Mouse (Mus musculus) neural tube, embryonic 13.5 days (tissue): ENCODE measurements around the gene Crk. TPM values are rescaled to one million over a fixed set of nuclear protein-coding genes. Genes with fewer than 3 reads are reported as not detected.
"Not testable (repeated sequence)": the region's sequence is repeated elsewhere in the genome, so short reads cannot be mapped to it uniquely, and the experiment has no call there.

ENCODE experiments used
- ATAC-seq: fragments of 200-750 bp; cut with Nextera tagmentation; 2 replicates; pipeline ENCODE4 v1.8.0; 2017; ENCODE audit warnings: low read depth, mild to moderate bottlenecking, moderate TSS enrichment, moderate library complexity
- H3K27ac ChIP-seq: fragments of 300-500 bp; sonication (generic); replicated peaks from 2 replicates; pipeline ENCODE4 v1.5.1; 2015; ENCODE audit warnings: moderate library complexity, mild to moderate bottlenecking, inconsistent platforms
- H3K27me3 ChIP-seq: fragments of 300-500 bp; sonication (generic); 2 replicates; pipeline ENCODE4 v1.6.1; 2015; ENCODE audit warnings: mild to moderate bottlenecking, inconsistent platforms
- H3K36me3 ChIP-seq: fragments of 300-500 bp; sonication (generic); 2 replicates; pipeline ENCODE4 v1.6.1; 2015; ENCODE audit warnings: mild to moderate bottlenecking, inconsistent platforms
- H3K4me1 ChIP-seq: fragments of 300-500 bp; sonication (generic); replicated peaks from 2 replicates; pipeline ENCODE4 v1.6.1; 2015; ENCODE audit warnings: inconsistent platforms
- H3K4me2 ChIP-seq: fragments of 300-500 bp; sonication (generic); 2 replicates; pipeline ENCODE4 v1.6.1; 2015; ENCODE audit warnings: inconsistent platforms, mild to moderate bottlenecking, moderate library complexity
- H3K4me3 ChIP-seq: fragments of 300-500 bp; sonication (generic); 2 replicates; pipeline ENCODE4 v1.5.1; 2015; ENCODE audit warnings: mild to moderate bottlenecking, inconsistent platforms
- H3K9ac ChIP-seq: fragments of 300-500 bp; sonication (generic); 2 replicates; pipeline ENCODE4 v1.6.1; 2015; ENCODE audit warnings: moderate library complexity, mild to moderate bottlenecking, inconsistent platforms
- H3K9me3 ChIP-seq: fragments of 300-500 bp; sonication (generic); 2 replicates; pipeline ENCODE4 v1.6.1; 2016; ENCODE audit warnings: inconsistent platforms
- WGBS: fragments of 180-500 bp; shearing (Covaris S2); methylation state at CpG from one replicate; pipeline ENCODE4 v1.1.7; 2015; 5-methylcytosine and 5-hydroxymethylcytosine counted together
- polyA plus RNA-seq: library from polyadenylated mRNA; unstranded; fragments of >200 nt; fragmentation: Nextera tagmentation; extraction: Ambion mirVana; gene quantifications from 2 replicates; pipeline ENCODE4 v1.2.1, GENCODE M21; 2015

Crk gene
- polyA plus RNA-seq, 1 experiment from 2014 or later, result 120 TPM

GRCm38 (mm10) chr11:75674875-75675274 is 4.2 kb upstream of the Crk start:
- no peak for ATAC-seq
- H3K4me3 ChIP-seq, result no peak overlapping the region
- WGBS, result 92% methylated on average over 3 of the region's 3 CpGs
- no peaks in the 10 kb centered on the region for H3K27me3 ChIP-seq
- H3K36me3 ChIP-seq, result no peaks in the 10 kb centered on the region
- peaks cover 16% of the 10 kb centered on the region for H3K4me1 ChIP-seq
- H3K27ac ChIP-seq, result no peak overlapping the region
- H3K4me2 ChIP-seq, result no peak overlapping the region
- no peaks in the 10 kb centered on the region for H3K9me3 ChIP-seq
- H3K9ac ChIP-seq, result no peak overlapping the region

GRCm38 (mm10) chr11:75677881-75678746 is 945 bp upstream of the Crk start:
- 89% methylated on average over 3 of the region's 3 CpGs for WGBS
- Histone ChIP-seq H3K27me3 (no peaks in the 10 kb centered on the region), H3K4me1 (peaks cover 27% of the 10 kb centered on the region), H3K9me3 (no peaks in the 10 kb centered on the region), H3K27ac (peak overlapping the region; percentile 95), H3K4me2 (peak overlapping the region; percentile 83), H3K36me3 (peaks cover 7% of the 10 kb centered on the region), H3K4me3 (peak overlapping the region; percentile 95), H3K9ac (peak overlapping the region; percentile 56)
- no peak for ATAC-seq

DNA sequence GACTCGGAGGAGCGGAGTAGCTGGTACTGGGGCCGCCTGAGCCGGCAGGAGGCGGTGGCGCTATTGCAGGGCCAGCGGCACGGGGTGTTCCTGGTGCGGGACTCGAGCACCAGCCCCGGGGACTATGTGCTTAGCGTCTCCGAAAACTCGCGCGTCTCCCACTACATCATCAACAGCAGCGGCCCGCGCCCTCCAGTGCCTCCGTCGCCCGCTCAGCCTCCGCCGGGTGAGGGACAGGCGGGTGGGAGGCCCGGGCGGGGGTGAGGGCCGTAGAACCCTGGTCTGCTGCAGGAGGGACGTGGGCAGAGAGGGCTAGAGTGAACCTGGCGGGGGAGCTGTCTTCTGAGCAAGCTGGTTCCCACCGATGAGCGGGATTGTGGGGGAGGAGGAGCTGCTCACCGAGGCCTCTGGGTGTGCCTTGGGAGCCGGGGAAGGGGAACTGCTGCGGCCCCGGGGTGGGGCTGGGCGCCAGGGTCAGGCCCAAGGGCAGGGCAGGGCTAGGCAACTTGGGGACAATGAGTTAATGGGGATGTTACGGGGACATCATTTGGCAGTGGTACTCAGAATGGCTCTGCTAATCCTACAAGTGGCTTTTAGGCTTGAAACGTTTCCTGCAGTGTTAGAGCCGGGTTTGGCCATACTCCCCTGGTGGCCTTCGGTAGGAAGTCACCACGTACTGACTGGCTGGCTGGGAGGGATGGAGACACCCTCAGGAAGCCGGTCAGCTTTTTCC is 546 bp downstream of the Crk start:
- Histone ChIP-seq H3K9me3 (no peaks in the 10 kb centered on the region), H3K36me3 (peaks cover 19% of the 10 kb centered on the region), H3K9ac (peak overlapping the region; percentile 95), H3K27ac (peak overlapping the region; percentile 95), H3K4me1 (peaks cover 29% of the 10 kb centered on the region), H3K27me3 (no peaks in the 10 kb centered on the region), H3K4me2 (peak overlapping the region; percentile 83), H3K4me3 (peak overlapping the region; percentile 95)
- ATAC-seq, result peak; percentile 84
- WGBS, result under 1% methylated on average over 43 of the region's 43 CpGs

DNA sequence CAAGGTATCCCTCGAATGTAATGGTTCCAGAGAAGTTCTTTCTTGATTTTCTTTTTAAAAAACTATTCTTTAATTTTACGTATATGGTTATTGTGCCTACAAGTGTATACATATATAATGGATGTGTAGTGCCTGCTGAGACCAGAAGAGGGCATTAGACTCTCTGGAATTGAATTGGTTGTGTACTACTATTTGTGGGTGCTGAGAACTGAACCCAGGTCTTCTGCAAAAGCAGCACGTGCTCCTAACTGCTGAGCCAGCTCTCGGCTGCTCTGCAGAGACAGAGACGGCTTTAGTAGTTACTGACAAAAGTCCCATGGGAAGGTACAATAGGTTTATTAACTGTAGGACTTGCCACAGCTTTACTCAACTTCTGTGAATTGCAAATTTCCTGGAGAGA is 5.4 kb downstream of the Crk start:
- H3K9ac ChIP-seq, result no peak overlapping the region
- H3K4me2 ChIP-seq, result no peak overlapping the region
- ATAC-seq, result no peak
- no peak overlapping the region for H3K27ac ChIP-seq
- H3K4me1 ChIP-seq, result peaks cover 48% of the 10 kb centered on the region
- H3K36me3 ChIP-seq, result peaks cover 20% of the 10 kb centered on the region
- H3K4me3 ChIP-seq, result no peak overlapping the region
- no peaks in the 10 kb centered on the region for H3K27me3 ChIP-seq
- WGBS, result 86% methylated on average over 5 of the region's 5 CpGs
- no peaks in the 10 kb centered on the region for H3K9me3 ChIP-seq

- Histone ChIP-seq H3K9ac (no peak overlapping the region), H3K4me3 (no peak overlapping the region), H3K4me2 (no peak overlapping the region), H3K27me3 (no peaks in the 10 kb centered on the region), H3K4me1 (peaks cover 45% of the 10 kb centered on the region), H3K9me3 (no peaks in the 10 kb centered on the region), H3K27ac (no peak overlapping the region), H3K36me3 (peaks cover 20% of the 10 kb centered on the region)
- ATAC-seq, result no peak
- WGBS, result 74% methylated on average over 2 of the region's 2 CpGs
Measured at GRCm38 (mm10) chr11:75684956-75685355, 5.9 kb downstream of the Crk start.

- peaks cover 35% of the 10 kb centered on the region for H3K36me3 ChIP-seq
- no peak overlapping the region for H3K4me3 ChIP-seq
- H3K27me3 ChIP-seq, result no peaks in the 10 kb centered on the region
- H3K9ac ChIP-seq, result no peak overlapping the region
- 74% methylated on average over 2 of the region's 2 CpGs for WGBS
- no peak overlapping the region for H3K27ac ChIP-seq
- H3K4me2 ChIP-seq, result no peak overlapping the region
- peaks cover 26% of the 10 kb centered on the region; the same call in 1 of the 2 replicates for H3K4me1 ChIP-seq
- ATAC-seq, result no peak
- no peaks in the 10 kb centered on the region for H3K9me3 ChIP-seq
Measured at GRCm38 (mm10) chr11:75687343-75687993, 8.4 kb downstream of the Crk start.

- no peaks in the 10 kb centered on the region for H3K9me3 ChIP-seq
- H3K4me3 ChIP-seq, result no peak overlapping the region
- peaks cover 36% of the 10 kb centered on the region for H3K36me3 ChIP-seq
- H3K27me3 ChIP-seq, result no peaks in the 10 kb centered on the region
- no peak overlapping the region for H3K9ac ChIP-seq
- H3K27ac ChIP-seq, result no peak overlapping the region
- no peak for ATAC-seq
- H3K4me2 ChIP-seq, result no peak overlapping the region
- H3K4me1 ChIP-seq, result peaks cover 26% of the 10 kb centered on the region; the same call in 1 of the 2 replicates
- 94% methylated on average over 2 of the region's 2 CpGs for WGBS
Measured at GRCm38 (mm10) chr11:75688132-75688531, 9.1 kb downstream of the Crk start.

DNA sequence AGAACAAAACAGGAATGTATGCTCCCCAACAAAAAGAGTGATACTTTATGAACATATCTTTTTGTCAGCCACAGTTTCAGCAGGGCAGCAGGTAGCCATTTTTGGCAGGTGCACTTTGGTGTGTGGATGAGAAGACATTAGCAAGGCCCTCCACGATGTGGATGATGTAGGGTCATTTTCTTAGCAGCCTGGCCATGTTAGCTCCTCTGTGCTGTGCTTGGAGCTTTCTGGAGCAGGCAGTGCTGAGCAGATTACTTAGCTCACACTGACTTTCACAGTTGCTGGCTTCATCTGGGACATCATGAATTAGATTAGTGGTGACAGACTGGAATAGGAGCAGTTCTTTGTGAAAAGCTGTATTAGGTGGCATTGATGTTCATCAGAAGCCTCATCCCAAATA is 10.9 kb downstream of the Crk start:
- 86% methylated on average over 1 of the region's 1 CpGs for WGBS
- Histone ChIP-seq H3K36me3 (peaks cover 41% of the 10 kb centered on the region), H3K27me3 (no peaks in the 10 kb centered on the region), H3K4me1 (peaks cover 20% of the 10 kb centered on the region; the same call in 1 of the 2 replicates), H3K27ac (no peak overlapping the region), H3K4me3 (no peak overlapping the region), H3K4me2 (no peak overlapping the region), H3K9ac (no peak overlapping the region), H3K9me3 (no peaks in the 10 kb centered on the region)
- ATAC-seq, result no peak

GRCm38 (mm10) chr11:75691047-75691446 is 12.0 kb downstream of the Crk start:
- no peak overlapping the region for H3K4me2 ChIP-seq
- H3K9ac ChIP-seq, result no peak overlapping the region
- peaks cover 9% of the 10 kb centered on the region; the same call in 1 of the 2 replicates for H3K4me1 ChIP-seq
- H3K27me3 ChIP-seq, result no peaks in the 10 kb centered on the region
- H3K9me3 ChIP-seq, result no peaks in the 10 kb centered on the region
- peaks cover 42% of the 10 kb centered on the region for H3K36me3 ChIP-seq
- ATAC-seq, result no peak
- no peak overlapping the region for H3K27ac ChIP-seq
- H3K4me3 ChIP-seq, result no peak overlapping the region

GRCm38 (mm10) chr11:75693570-75693969 is 14.5 kb downstream of the Crk start:
- H3K9me3 ChIP-seq, result no peaks in the 10 kb centered on the region
- 90% methylated on average over 5 of the region's 5 CpGs for WGBS
- no peak overlapping the region for H3K4me3 ChIP-seq
- H3K4me2 ChIP-seq, result no peak overlapping the region
- H3K4me1 ChIP-seq, result no peaks in the 10 kb centered on the region
- H3K9ac ChIP-seq, result no peak overlapping the region
- peaks cover 66% of the 10 kb centered on the region for H3K36me3 ChIP-seq
- no peaks in the 10 kb centered on the region for H3K27me3 ChIP-seq
- no peak overlapping the region for H3K27ac ChIP-seq
- ATAC-seq, result no peak

GRCm38 (mm10) chr11:75697464-75697863 is 18.4 kb downstream of the Crk start:
- peaks cover 79% of the 10 kb centered on the region for H3K36me3 ChIP-seq
- 97% methylated on average over 3 of the region's 3 CpGs for WGBS

DNA sequence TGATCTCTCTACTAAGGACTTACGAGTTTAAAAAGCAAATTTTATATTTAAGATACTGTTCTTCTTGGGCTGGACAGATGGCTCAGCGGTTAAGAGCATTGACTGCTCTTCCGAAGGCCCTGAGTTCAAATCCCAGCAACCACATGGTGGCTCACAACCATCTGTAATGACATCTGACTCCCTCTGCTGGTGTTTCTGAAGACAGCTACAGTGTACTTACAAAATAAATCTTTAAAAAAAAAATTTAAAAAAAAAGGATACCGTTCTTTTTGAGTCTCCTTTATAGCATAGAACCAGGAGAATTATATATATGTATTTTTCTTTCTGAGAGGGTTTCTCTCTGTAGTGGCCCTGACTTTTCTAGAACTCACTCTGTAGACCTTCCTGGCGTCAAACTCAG is 21.5 kb downstream of the Crk start:
- no peak for ATAC-seq
- WGBS, result 94% methylated on average over 5 of the region's 5 CpGs
- no peak overlapping the region for H3K4me2 ChIP-seq
- H3K27ac ChIP-seq, result no peak overlapping the region
- no peaks in the 10 kb centered on the region for H3K4me1 ChIP-seq
- peaks cover 85% of the 10 kb centered on the region for H3K36me3 ChIP-seq
- H3K4me3 ChIP-seq, result no peak overlapping the region
- no peak overlapping the region for H3K9ac ChIP-seq
- no peaks in the 10 kb centered on the region for H3K9me3 ChIP-seq
- no peaks in the 10 kb centered on the region for H3K27me3 ChIP-seq

More at GRCm38 (mm10) chr11:75697464-75697863, 18.4 kb downstream of the Crk start:
- H3K27me3 ChIP-seq, H3K27ac ChIP-seq, H3K4me3 ChIP-seq, H3K9me3 ChIP-seq, H3K9ac ChIP-seq, H3K4me2 ChIP-seq, H3K4me1 ChIP-seq, ATAC-seq: not testable (repeated sequence)
